Mouse (Mus musculus): ENCODE measurements around the gene Golga2. TPM values are rescaled to one million over a fixed set of nuclear protein-coding genes. Genes with fewer than 3 reads are reported as not detected.

Gene Golga2
- total RNA-seq, 2 experiments from 2014 or later, result 34.8 to 44.5 TPM

- peak; percentile 80 for ATAC-seq (replicated peaks; ENCODE audit: low FRiP score, low TSS enrichment, poor library complexity, severe bottlenecking)
Observed at GRCm38 (mm10) chr2:32312318-32312964, 25.3 kb downstream of the Golga2 start.

GRCm38 (mm10) chr2:32314831-32315230 lies 27.6 kb downstream of the Golga2 start:
- ATAC-seq (replicated peaks; ENCODE audit: low FRiP score, low TSS enrichment, poor library complexity, severe bottlenecking), result no peak

- no peak for ATAC-seq (replicated peaks; ENCODE audit: low FRiP score, low TSS enrichment, poor library complexity, severe bottlenecking)
Observed at GRCm38 (mm10) chr2:32315751-32316150, 28.6 kb downstream of the Golga2 start.

GRCm38 (mm10) chr2:32316887-32317656 lies 29.9 kb downstream of the Golga2 start:
- no peak for ATAC-seq (replicated peaks; ENCODE audit: low FRiP score, low TSS enrichment, poor library complexity, severe bottlenecking)

- no peak for ATAC-seq (replicated peaks; ENCODE audit: low FRiP score, low TSS enrichment, poor library complexity, severe bottlenecking)
Observed at GRCm38 (mm10) chr2:32317791-32318417, 30.7 kb downstream of the Golga2 start.

GRCm38 (mm10) chr2:32318709-32319585 lies 31.8 kb downstream of the Golga2 start:
- ATAC-seq (replicated peaks; ENCODE audit: low FRiP score, low TSS enrichment, poor library complexity, severe bottlenecking), result no peak

GRCm38 (mm10) chr2:32319586-32320580 lies 32.7 kb downstream of the Golga2 start:
- ATAC-seq (replicated peaks; ENCODE audit: low FRiP score, low TSS enrichment, poor library complexity, severe bottlenecking), result no peak

- ATAC-seq (replicated peaks; ENCODE audit: low FRiP score, low TSS enrichment, poor library complexity, severe bottlenecking), result no peak
Observed at GRCm38 (mm10) chr2:32320721-32321120, 33.5 kb downstream of the Golga2 start.

- ATAC-seq (replicated peaks; ENCODE audit: low FRiP score, low TSS enrichment, poor library complexity, severe bottlenecking), result no peak
Observed at GRCm38 (mm10) chr2:32321591-32322298, 34.6 kb downstream of the Golga2 start.

- no peak for ATAC-seq (replicated peaks; ENCODE audit: low FRiP score, low TSS enrichment, poor library complexity, severe bottlenecking)
Observed at GRCm38 (mm10) chr2:32322754-32323741, 35.9 kb downstream of the Golga2 start.

GRCm38 (mm10) chr2:32324322-32324721 lies 37.1 kb downstream of the Golga2 start:
- no peak for ATAC-seq (replicated peaks; ENCODE audit: low FRiP score, low TSS enrichment, poor library complexity, severe bottlenecking)

- no peak for ATAC-seq (replicated peaks; ENCODE audit: low FRiP score, low TSS enrichment, poor library complexity, severe bottlenecking)
Observed at GRCm38 (mm10) chr2:32325342-32325741, 38.2 kb downstream of the Golga2 start.

GRCm38 (mm10) chr2:32327200-32327599 lies 40.0 kb downstream of the Golga2 start:
- ATAC-seq (replicated peaks; ENCODE audit: low FRiP score, low TSS enrichment, poor library complexity, severe bottlenecking), result no peak

GRCm38 (mm10) chr2:32328911-32329460 lies 41.8 kb downstream of the Golga2 start:
- no peak for ATAC-seq (replicated peaks; ENCODE audit: low FRiP score, low TSS enrichment, poor library complexity, severe bottlenecking)

- ATAC-seq (replicated peaks; ENCODE audit: low FRiP score, low TSS enrichment, poor library complexity, severe bottlenecking), result no peak
Observed at GRCm38 (mm10) chr2:32329531-32329930, 42.3 kb downstream of the Golga2 start.

- ATAC-seq (replicated peaks; ENCODE audit: low FRiP score, low TSS enrichment, poor library complexity, severe bottlenecking), result no peak
Observed at GRCm38 (mm10) chr2:32332159-32332558, 45.0 kb downstream of the Golga2 start.
